Mouse (Mus musculus): ENCODE measurements around the gene Lrrc4.
A peak's percentile ranks its signal among the peaks of the same experiment; 100 is the strongest.

Lrrc4 gene

DNA sequence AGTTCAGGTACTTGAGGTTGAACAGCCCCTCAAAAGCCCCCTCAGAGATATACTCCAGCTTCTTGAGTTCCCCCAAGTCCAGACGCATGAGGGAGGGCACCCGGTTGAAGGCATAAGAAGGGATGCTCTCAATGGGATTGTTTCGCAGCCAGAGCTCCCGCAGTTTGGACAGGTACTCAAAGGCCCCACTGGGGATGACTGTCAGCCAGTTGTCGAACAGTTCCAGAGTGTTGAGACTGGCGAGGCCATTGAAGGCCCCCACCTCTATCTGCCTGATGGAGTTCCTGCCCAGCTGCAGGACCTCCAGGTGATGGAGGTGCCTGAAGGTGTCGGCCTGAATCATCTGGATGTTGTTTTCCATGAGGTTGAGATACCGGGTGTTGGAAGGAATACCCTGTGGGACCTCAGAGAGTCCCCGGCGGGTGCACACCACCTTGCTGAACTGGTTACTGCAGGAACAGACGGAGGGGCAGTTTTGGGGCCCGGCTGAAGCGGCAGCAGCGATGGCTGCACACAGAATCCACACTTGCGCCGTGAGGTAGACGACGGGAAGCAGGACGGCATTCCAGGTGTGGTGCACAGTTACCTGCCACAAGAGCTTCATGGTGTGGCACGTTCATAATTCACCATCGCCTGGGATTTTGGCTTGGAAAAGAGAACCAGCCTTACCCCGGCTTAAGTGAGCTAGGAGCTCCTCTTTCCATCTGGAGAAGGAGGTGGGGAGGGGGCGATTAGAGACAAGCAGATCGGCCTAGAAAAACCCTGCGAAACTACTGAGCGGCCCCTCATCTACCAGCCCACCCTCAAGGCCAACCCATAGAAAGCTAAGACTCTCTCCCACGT is at the start of gene Lrrc4:
Gene Lrrc4 (minus strand): TSS at position 737 of the 843 bp plus-strand sequence.
- DNase-seq (ENCODE audit: low spot score), result no peak

GRCm38 (mm10) chr6:28880909-28881308 is 49.4 kb upstream of the Lrrc4 start:
- no peak for DNase-seq (ENCODE audit: low spot score)

DNA sequence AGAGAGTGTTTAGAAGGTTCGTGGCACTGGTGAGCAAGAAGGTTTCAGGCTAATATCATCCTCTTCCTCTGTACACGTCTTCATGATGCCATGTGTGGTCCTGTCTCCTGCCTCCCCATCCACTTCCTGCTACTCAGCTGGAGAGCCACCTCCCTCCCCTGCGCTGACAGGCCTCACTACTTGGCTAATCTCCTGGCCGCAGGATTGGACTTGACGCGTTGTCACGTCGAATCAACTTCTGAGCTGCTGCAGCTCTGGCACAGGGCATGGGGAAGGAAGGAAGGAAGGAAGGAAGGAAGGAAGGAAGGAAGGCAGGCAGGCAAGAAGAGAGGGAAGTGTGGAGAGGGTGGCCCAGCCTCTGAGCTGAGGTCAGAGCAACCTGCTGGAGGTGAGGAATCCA is 47.8 kb upstream of the Lrrc4 start:
- DNase-seq (ENCODE audit: low spot score), result no peak

DNA sequence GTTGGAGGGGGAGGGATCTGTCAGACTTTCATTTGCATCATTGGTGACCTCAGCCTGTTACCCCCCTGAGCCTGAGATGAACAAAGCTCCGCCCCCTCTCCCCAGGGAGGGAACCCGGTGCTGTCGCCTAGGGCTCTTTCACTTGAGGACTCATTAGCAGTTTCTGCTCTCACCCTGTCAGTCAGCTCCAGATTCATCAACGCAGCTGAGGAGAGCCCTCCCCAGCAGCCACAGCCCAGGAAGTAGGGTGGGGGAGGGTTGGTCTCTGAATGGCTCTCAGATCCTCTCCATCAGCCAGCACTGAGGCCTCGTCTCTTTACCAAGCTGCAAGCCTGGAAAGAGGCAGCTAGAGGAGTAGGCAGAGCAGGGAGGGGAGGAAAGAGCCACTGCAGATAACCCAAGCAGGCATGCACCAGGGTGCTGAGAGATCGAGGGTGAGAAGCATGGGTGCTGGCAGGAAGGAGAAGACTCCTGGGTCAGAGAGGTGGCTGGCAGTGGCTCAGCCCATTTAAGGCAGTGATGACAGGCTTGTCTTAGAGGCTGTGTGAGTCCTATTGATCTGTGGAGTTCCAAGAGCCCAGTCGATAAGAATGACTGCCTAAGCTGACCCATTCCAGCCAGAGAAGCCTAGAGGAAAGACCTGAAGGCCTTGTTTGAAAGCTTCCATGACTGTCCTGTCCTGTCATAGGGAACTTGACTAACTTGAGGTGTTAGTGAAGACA is 46.6 kb upstream of the Lrrc4 start:
- DNase-seq (ENCODE audit: low spot score), result peak; percentile 42

DNA sequence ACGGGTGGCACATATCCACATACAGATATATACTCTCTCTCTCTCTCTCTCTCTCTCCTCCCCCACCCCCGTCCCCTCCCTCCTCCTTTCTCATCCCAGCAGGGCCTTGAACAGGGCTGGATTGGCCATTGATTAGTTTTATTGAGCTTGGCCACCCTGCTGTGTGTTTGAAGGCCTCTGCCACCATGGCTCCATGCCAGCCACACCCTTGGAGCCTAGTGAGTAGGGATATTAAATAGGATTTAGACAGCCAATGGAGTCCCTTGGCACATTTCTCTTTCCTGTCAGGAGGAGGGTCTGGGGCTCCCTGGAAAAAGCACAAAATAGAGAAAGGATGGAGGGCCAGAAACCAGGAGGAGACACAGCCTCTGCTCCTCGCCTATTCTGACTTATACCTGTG is 44.9 kb upstream of the Lrrc4 start:
- no peak for DNase-seq (ENCODE audit: low spot score)

GRCm38 (mm10) chr6:28875333-28875732 is 43.8 kb upstream of the Lrrc4 start:
- DNase-seq (ENCODE audit: low spot score), result no peak

GRCm38 (mm10) chr6:28874759-28875158 is 43.2 kb upstream of the Lrrc4 start:
- DNase-seq (ENCODE audit: low spot score), result no peak

DNA sequence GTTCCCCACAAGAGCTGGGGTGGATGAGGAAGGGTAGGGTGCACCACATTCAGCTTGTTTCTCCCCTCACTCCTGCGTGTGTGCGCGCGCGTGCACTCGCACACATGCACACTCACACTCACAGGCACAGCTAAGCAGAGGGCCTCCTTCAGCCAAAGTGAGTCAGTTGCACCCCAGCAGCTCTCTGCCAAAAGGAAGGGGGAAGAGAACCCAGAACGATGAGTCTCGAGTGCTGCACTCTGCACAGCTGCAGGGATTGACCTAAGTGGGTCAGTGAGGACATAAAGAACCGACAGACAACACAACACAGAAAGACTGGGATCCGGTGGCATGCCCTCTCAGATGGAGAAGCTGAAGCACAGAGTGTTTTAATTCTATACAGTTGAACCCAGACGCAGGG is 42.5 kb upstream of the Lrrc4 start:
- DNase-seq (ENCODE audit: low spot score), result no peak

GRCm38 (mm10) chr6:28872421-28872795 is 40.9 kb upstream of the Lrrc4 start:
- DNase-seq (ENCODE audit: low spot score), result no peak

GRCm38 (mm10) chr6:28871725-28872420 is 40.3 kb upstream of the Lrrc4 start:
- peak; percentile 41 for DNase-seq (ENCODE audit: low spot score)

GRCm38 (mm10) chr6:28867516-28868251 is 36.1 kb upstream of the Lrrc4 start:
- DNase-seq (ENCODE audit: low spot score), result no peak

- DNase-seq (ENCODE audit: low spot score), result no peak
Measured at GRCm38 (mm10) chr6:28866206-28866605, 34.7 kb upstream of the Lrrc4 start.

GRCm38 (mm10) chr6:28865112-28865511 is 33.6 kb upstream of the Lrrc4 start:
- DNase-seq (ENCODE audit: low spot score), result no peak

DNA sequence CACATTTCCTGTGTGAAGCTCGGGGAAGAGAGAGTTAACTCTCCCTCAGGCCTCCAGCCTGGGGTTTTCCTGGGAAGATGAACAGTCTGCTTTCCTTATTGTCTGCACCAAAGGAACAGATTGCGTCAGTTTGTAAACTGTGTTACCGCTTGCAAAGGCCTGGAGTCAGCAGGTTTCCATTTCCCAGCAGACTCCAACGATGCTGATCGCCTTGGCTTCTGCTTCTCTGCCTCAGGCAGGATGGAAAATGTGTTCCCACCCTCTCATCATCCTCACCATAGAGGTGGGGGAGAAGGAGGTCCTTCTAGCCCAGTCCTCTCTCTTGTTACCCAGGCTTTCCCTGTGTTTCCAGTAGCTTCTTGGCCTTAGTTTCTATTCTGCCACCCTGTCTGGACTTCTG is 33.1 kb upstream of the Lrrc4 start:
- DNase-seq (ENCODE audit: low spot score), result no peak

GRCm38 (mm10) chr6:28862304-28862703 is 30.8 kb upstream of the Lrrc4 start:
- peak; percentile 48 for DNase-seq (ENCODE audit: low spot score)

DNA sequence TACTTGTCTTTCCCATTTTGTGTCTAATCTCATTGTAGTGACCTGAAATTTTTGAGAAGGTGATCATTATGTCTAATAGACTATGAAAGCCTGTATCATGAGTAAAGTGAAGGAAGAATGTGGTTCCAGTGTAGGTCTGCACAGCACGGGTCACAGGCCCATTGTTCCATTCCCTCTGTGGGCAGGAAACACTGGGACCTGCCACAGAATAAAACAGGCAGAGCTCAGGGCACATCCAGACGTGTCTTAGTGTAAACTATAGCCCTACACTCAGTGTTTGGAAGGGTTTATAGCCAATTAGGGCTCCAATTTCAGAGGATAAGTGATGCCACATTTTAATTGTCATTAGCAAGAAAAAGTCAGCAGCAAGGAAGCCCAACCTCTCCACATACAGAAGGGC is 29.4 kb upstream of the Lrrc4 start:
- DNase-seq (ENCODE audit: low spot score), result no peak

GRCm38 (mm10) chr6:28860450-28860849 is 28.9 kb upstream of the Lrrc4 start:
- DNase-seq (ENCODE audit: low spot score), result no peak

- DNase-seq (ENCODE audit: low spot score), result no peak
Measured at GRCm38 (mm10) chr6:28859094-28859493, 27.5 kb upstream of the Lrrc4 start.

GRCm38 (mm10) chr6:28857198-28858180 is 25.9 kb upstream of the Lrrc4 start:
- no peak for DNase-seq (ENCODE audit: low spot score)

- no peak for DNase-seq (ENCODE audit: low spot score)
Measured at GRCm38 (mm10) chr6:28856789-28857188, 25.2 kb upstream of the Lrrc4 start.

- DNase-seq (ENCODE audit: low spot score), result no peak
Measured at GRCm38 (mm10) chr6:28855442-28855841, 23.9 kb upstream of the Lrrc4 start.

Measured in layer of hippocampus, adult 11-12 months (tissue).